Mouse (Mus musculus) central nervous system, embryonic 11.5 days (tissue): ENCODE data around the gene Prl8a9. TPM values are rescaled to one million over a fixed set of nuclear protein-coding genes. Genes with fewer than 3 reads are reported as not detected.

Experiments
- polyA plus RNA-seq: library from polyadenylated mRNA; depleted of rRNA; stranded (reverse); fragments of >200 nt; gene quantifications from 2 replicates; pipeline ENCODE4 v1.2.3, GENCODE M21; 2012; rRNA removed

The Prl8a9 gene
- polyA plus RNA-seq = 0.58 TPM in 1 of 2 replicates, not detected in the other

GRCm38 (mm10) chr13:27564506-27564905 is at the start of gene Prl8a9:
Gene Prl8a9 (minus strand): TSS chr13:27564606.

GRCm38 (mm10) chr13:27610482-27610881 is 46.1 kb upstream of the Prl8a9 start, which contains the start of gene Prl7b1:
Gene Prl7b1 (minus strand): TSS chr13:27610582.

GRCm38 (mm10) chr13:27582071-27582470 is 17.7 kb upstream of the Prl8a9 start, which contains the start of gene Prl8a1:
Gene Prl8a1 (minus strand): TSS chr13:27582171.

GRCm38 (mm10) chr13:27513117-27513516 is 51.3 kb downstream of the Prl8a9 start, which contains the start of gene Prl8a8:
Gene Prl8a8 (minus strand): TSS chr13:27513217.

Other genes starting within 250 kb of the Prl8a9 start
- gene Prl8a2, start 218.9 kb downstream of the Prl8a9 start, polyA plus RNA-seq = 1.0 TPM in 1 of 2 replicates, not detected in the other
- gene Prl2b1, start 173.8 kb downstream of the Prl8a9 start, polyA plus RNA-seq = 0.34 TPM in 1 of 2 replicates, not detected in the other
- 0.11 TPM in 1 of 2 replicates, not detected in the other for gene Prl8a6, start 125.9 kb downstream of the Prl8a9 start, polyA plus RNA-seq
- 0.20 TPM in 1 of 2 replicates, not detected in the other for gene Prl8a8, start 51.4 kb downstream of the Prl8a9 start, polyA plus RNA-seq
- not detected in 2 replicates for gene Prl8a1, start 17.6 kb upstream of the Prl8a9 start, polyA plus RNA-seq
- gene Prl7b1, start 46.0 kb upstream of the Prl8a9 start, polyA plus RNA-seq = not detected in 2 replicates
- gene Prl7a1, start 77.9 kb upstream of the Prl8a9 start, polyA plus RNA-seq = not detected in 2 replicates
- gene Prl7a2, start 103.4 kb upstream of the Prl8a9 start, polyA plus RNA-seq = 0.25 TPM in 1 of 2 replicates, not detected in the other
- gene Prl7d1, start 152.1 kb upstream of the Prl8a9 start, polyA plus RNA-seq = 0.06 TPM in 1 of 2 replicates, not detected in the other
- not detected in 2 replicates for gene Prl7c1, start 216.2 kb upstream of the Prl8a9 start, polyA plus RNA-seq
- gene Prl2a1, start 237.0 kb upstream of the Prl8a9 start, polyA plus RNA-seq = not detected in 2 replicates